Mouse (Mus musculus) frontal cortex, postnatal 14 days (tissue): ENCODE results near the gene R3hdm2.

Experiments used
- DNase-seq, 2 experiments: peaks; one replicate each; pipeline ENCODE4 v3.0.0; 2022; ENCODE audit warnings: low spot score in 2 of 2

The R3hdm2 gene

DNA sequence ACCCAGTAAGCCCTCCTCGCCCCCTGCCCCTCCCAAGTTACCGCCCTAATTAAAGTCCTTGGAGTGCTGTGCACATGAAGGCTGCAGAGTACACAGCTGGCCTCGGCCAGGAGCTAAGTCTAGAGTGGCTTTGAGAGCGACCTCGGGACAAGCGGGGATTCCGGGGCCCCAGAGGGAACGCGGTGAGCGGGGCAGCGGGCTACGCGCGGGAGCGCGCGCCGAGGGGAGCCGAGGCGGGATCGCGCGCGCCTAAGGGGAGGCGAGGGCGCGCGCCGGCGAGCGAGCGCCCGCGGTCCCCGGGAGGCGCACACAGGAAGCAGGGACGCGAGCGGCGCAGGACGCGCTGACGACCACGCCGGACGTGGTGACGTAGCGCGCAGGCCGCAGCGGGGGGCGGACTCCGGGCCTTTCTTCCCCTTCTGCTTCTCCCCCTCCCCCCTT is at the start of gene R3hdm2:
Gene R3hdm2, plus strand, starts transcription at position 77 of the 441 bp plus-strand sequence.
- DNase-seq = peak; percentile 83 to 84

- DNase-seq = no peak
Observed at GRCm38 (mm10) chr10:127332211-127332874, 47.8 kb upstream of the R3hdm2 start.

GRCm38 (mm10) chr10:127333152-127333551 is 47.0 kb upstream of the R3hdm2 start:
- no peak for DNase-seq

- DNase-seq = no peak
Observed at GRCm38 (mm10) chr10:127335271-127335670, 44.9 kb upstream of the R3hdm2 start.

- DNase-seq = no peak
Observed at GRCm38 (mm10) chr10:127336952-127337351, 43.2 kb upstream of the R3hdm2 start.

GRCm38 (mm10) chr10:127337536-127338099 is 42.5 kb upstream of the R3hdm2 start:
- DNase-seq = no peak

DNA sequence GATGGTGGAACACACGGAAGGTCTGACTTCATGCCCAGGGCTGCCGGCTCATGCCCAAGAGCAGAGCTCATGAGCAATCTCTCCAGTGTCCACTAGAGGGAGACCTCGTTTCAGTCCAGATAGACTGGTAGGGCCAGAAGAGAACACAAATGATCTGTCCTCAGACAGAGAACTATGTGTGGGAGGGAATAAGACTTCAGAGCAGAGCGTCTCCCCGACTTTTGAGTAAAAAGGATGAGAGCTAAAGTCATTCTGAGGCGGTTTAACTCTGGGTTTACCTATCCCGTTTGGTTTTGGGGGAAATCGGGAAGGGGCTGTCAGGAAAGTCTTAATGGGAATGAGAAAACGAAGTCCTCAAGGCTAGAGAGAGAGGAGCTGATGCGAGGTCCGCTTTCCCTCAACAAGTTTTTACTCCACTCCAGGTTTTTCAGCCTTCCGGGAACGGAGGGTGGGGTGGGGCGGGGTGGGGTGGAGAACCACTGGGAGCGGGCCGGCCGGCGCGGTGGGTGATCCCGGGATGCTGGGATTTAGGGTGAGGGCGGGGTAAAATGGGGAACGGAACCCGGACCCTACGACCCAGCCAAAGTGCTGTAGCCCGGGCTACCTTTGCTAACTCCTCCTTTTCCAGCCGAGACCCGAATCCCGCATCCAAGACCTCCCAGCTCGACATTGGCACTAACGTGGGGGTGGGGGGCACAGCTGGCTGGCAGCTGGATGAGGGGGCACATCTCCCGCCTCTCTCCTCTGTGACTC is 41.0 kb upstream of the R3hdm2 start:
- DNase-seq = peak; percentile 66 to 87

GRCm38 (mm10) chr10:127339683-127340576 is 40.2 kb upstream of the R3hdm2 start:
- no peak for DNase-seq

GRCm38 (mm10) chr10:127340577-127341359 is 39.4 kb upstream of the R3hdm2 start:
- DNase-seq = no peak

DNA sequence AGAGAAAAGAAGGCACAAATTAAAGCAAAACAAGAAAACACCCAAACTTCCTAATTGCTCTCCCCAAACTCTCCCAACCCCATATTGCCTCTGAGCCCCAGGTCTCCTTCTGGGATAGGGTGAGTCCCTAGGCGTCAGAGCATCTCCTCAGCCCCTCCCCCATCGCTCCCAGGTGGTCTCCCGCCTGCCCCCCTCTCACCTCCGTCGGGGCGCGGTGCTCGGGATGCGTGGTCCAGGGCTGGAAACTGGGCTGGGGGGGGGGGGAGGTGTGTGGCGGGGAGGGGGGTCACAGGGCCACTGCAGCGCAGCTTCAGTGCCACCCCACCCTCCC is 38.8 kb upstream of the R3hdm2 start:
- DNase-seq = no peak

GRCm38 (mm10) chr10:127341891-127342639 is 38.1 kb upstream of the R3hdm2 start, which contains the start of gene Gli1:
Gli1 (minus strand) TSS chr10:127341974.
- peak; percentile 55 to 70 for DNase-seq

GRCm38 (mm10) chr10:127343029-127343428 is 37.1 kb upstream of the R3hdm2 start:
- DNase-seq = no peak

- no peak for DNase-seq
Observed at GRCm38 (mm10) chr10:127346173-127346572, 34.0 kb upstream of the R3hdm2 start.

DNA sequence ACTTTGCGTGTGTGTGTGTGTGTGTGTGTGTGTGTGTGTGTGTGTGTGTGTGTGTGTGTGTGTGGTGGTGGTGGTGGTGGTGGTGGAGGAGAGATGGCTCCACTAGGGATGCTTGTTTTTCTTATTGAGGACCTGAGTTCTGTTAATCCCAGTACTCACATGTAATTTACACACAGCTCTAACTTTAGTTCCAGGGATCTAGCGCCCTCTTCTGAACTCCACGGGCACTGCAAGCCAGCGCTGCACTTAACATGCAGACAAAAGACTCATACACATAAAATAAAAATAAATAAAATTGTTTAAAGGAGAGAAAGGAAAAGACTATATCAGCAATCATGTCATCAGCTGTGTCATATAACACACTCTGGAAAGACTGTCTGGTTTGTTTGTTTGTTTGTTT is 31.2 kb upstream of the R3hdm2 start:
- DNase-seq = no peak

- DNase-seq = no peak
Observed at GRCm38 (mm10) chr10:127349810-127350209, 30.3 kb upstream of the R3hdm2 start.

- peak in 1 of 2 experiments; percentile 62 for DNase-seq
Observed at GRCm38 (mm10) chr10:127350594-127351284, 29.4 kb upstream of the R3hdm2 start.

DNA sequence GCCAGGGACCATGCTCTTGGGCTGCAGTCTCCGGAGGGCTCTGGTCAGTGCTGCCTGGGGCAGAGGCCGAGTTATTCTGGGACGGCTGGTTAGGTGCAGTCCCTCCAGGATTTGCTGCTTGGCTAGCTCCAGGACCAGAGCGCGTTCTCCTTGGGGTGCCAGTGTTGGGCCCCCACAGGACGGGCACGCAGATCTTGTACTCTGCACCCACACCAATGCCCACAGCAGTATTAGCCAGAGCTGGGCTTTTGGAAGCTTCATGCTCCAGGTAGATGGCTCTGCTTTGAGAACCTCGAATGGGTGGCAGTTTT is 28.9 kb upstream of the R3hdm2 start:
- no peak for DNase-seq

DNA sequence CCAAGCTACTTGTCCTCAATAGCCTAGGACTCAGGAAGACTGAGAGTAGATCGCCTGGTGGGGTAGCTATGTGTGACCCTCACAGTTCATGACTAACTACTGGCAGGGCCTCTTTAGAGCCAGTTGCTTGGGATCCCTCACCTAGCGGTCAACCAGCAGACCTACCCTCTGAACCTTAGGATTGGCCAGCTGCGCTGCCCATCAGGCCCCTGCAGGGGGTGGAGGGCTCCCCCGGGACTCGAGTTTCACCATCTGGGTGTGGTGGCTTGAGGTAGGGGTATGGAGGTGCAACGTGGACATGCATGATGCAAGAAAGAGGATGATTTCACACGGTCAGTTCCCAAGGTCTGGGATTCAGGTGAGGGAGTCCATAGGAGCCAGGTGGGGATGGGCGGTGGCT is 28.4 kb upstream of the R3hdm2 start:
- DNase-seq = no peak

DNA sequence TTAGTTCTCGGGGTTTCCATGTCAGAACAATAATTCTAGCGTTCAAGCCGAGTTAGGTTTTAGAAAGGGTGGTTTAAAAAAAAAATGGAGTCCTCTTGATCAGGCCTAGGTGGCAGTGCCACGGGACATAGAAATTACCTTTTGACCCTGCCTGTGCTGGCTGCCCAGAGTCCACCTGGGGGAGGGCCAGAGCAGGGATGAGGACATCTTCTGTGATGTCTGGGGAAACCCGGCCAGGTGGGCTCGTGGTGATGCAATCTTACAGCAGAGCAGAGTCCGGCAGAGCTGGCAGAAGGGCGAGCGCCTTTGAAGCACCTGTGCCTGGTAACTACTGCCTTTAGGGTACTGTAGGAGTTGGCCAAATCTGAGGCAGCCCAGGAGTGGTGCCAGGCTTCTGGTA is 27.9 kb upstream of the R3hdm2 start:
- no peak for DNase-seq

DNA sequence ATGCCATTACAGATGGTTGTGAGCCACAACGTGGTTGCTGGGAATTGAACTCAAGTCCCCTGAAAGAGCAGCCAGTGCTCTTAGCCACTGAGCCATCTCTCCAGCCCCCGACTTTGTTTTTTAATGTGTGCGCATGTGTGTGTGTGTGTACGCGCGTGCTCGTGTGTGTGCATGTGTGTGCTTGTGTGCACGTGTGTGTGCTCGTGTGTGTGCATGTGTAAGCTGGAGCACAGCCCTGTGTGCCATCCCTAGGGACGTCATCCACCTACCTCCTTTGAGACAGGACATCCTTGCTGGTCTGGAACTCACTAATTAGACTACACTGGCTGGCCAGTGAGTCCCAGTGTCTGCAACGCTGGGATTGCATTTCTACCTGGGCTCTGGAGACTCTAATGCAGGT is 27.4 kb upstream of the R3hdm2 start:
- no peak for DNase-seq
